In the genomic region with DNA sequence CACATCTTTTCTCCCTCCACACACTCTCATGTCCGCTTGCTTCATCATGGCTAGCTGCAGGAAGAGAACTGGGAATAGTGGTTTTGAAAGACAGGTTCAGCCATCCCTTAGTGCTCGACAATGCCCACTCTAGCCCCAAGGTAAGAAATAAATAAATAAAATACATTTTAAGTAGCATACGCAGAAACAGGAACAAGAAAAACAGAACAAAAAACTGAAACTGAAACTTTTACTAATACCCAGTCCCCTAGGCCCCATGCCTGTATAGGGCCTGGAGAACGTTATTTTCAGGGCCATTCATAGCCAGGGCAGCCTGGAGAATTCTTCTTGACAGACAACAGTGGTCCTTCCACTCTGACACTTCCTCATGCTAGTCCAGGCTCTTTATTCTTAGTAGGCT, we compare ENCODE assay signal across 23 mouse cellular contexts.
DNase-seq lines count a peak whose midpoint lies in the region; ATAC-seq and TF ChIP-seq lines count a peak whose summit lies in the region.
"Had no signal": no experiment of that assay in that cellular context is flagged by ENCODE, and none has a peak within 500 bp of the region (broad histone marks: within the 10 kb centered on the region; RNA-seq: fewer than 3 reads in every experiment).

No protein-coding gene starts in this region.

- peak; percentile 32 to 35 for DNase-seq in spleen, adult 2 months (ENCODE audit: low read depth in 1 of 2, low spot score in 2 of 2)
- no peak for DNase-seq in spleen, adult 12 weeks (ENCODE audit: low spot score)
- no peak for DNase-seq in liver, postnatal 0 days
- no peak for DNase-seq in kidney, postnatal 36 days
- DNase-seq in cerebellum, adult 18-20 months = no peak
- no peak for DNase-seq in heart, postnatal 36 days
- DNase-seq: adrenal gland, postnatal 14 days; cerebellum, adult 11-12 months; cerebellum, postnatal 36 days; forebrain, postnatal 0 days; heart, postnatal 10 days; right cerebral cortex, postnatal 14 days; thymus, postnatal 36 days had no signal

- H3K27ac ChIP-seq in spleen, adult 2 months (ENCODE audit: insufficient read depth, low read length) = peak overlapping the region; percentile 78
- peak overlapping the region; percentile 43; the same call in 1 of the 2 replicates for H3K27ac ChIP-seq in bone marrow, adult 2 months (ENCODE audit: control insufficient read depth, insufficient read depth, low read depth, low read length, poor library complexity)
- peak overlapping the region; percentile 12; the same call in 1 of the 2 replicates for H3K27ac ChIP-seq in liver, postnatal 0 days (ENCODE audit: low read depth)
- H3K27ac ChIP-seq: forebrain, embryonic 10.5 days; hindbrain, embryonic 13.5 days; intestine, embryonic 15.5 days; kidney, embryonic 15.5 days; macrophage; midbrain, embryonic 12.5 days had no signal

- TF ChIP-seq EP300 in liver, postnatal 0 days (IDR thresholded peaks at IDR 0.05; ENCODE audit: low read depth) = no peak

- no peak for TF ChIP-seq CTCF in spleen, adult 2 months (IDR thresholded peaks at IDR 0.05; ENCODE audit: extremely low read depth, insufficient read depth, insufficient read length, insufficient replicate concordance)
- no peak for TF ChIP-seq CTCF in bone marrow, adult 2 months (IDR thresholded peaks at IDR 0.05; ENCODE audit: control insufficient read depth, insufficient read depth, low read length)
- TF ChIP-seq CTCF in liver, postnatal 0 days (IDR thresholded peaks at IDR 0.05; ENCODE audit: low read depth) = no peak

- H3K9ac ChIP-seq in liver, postnatal 0 days (replicated peaks) = no peak overlapping the region
- H3K9ac ChIP-seq: forebrain, postnatal 0 days; hindbrain, embryonic 13.5 days; intestine, embryonic 15.5 days; kidney, embryonic 15.5 days; midbrain, embryonic 12.5 days had no signal

- TF ChIP-seq POLR2A in spleen, adult 2 months (IDR thresholded peaks at IDR 0.05; ENCODE audit: low read depth, low read length) = no peak
- no peak for TF ChIP-seq POLR2A in bone marrow, adult 2 months (IDR thresholded peaks at IDR 0.05; ENCODE audit: borderline replicate concordance, control insufficient read depth, low read depth, low read length)

- no peak overlapping the region for H3K4me3 ChIP-seq in spleen, adult 2 months (ENCODE audit: extremely low read depth, insufficient read depth, insufficient read length)
- no peak overlapping the region for H3K4me3 ChIP-seq in bone marrow, adult 2 months (replicated peaks; ENCODE audit: control insufficient read depth, low read depth, low read length)
- H3K4me3 ChIP-seq in liver, postnatal 0 days (ENCODE audit: low read depth, low read length) = no peak overlapping the region
- H3K4me3 ChIP-seq: forebrain, embryonic 10.5 days; hindbrain, embryonic 13.5 days; intestine, embryonic 15.5 days; kidney, embryonic 15.5 days; midbrain, embryonic 12.5 days; myocyte had no signal

- no peaks in the 10 kb centered on the region for H3K36me3 ChIP-seq in spleen, adult 2 months (ENCODE audit: control insufficient read depth, insufficient read depth, low read length)
- no peaks in the 10 kb centered on the region for H3K36me3 ChIP-seq in liver, postnatal 0 days (replicated peaks; ENCODE audit: insufficient read depth, low read length)
- H3K36me3 ChIP-seq: forebrain, embryonic 10.5 days; hindbrain, embryonic 13.5 days; intestine, embryonic 15.5 days; kidney, embryonic 15.5 days; midbrain, embryonic 12.5 days had no signal

- intact Hi-C loops in heart, postnatal 36 days (cut with DNase I) = no loop called here

- ATAC-seq in liver, postnatal 0 days = no peak
- ATAC-seq: activated CD4-positive, CD25-positive, alpha-beta regulatory T cell, adult 4 months; forebrain, postnatal 0 days had no signal

- H3K4me1 ChIP-seq in spleen, adult 2 months (ENCODE audit: control insufficient read depth, insufficient read depth, insufficient read length) = peaks cover 10% of the 10 kb centered on the region
- H3K4me1 ChIP-seq in bone marrow, adult 2 months (ENCODE audit: control insufficient read depth, insufficient read depth, low read length) = peaks cover 11% of the 10 kb centered on the region
- peaks cover 18% of the 10 kb centered on the region for H3K4me1 ChIP-seq in liver, postnatal 0 days (ENCODE audit: insufficient read depth)

- no peak overlapping the region for H3K4me2 ChIP-seq in liver, postnatal 0 days (ENCODE audit: low read depth, low read length)
- H3K4me2 ChIP-seq: heart, embryonic 11.5 days; hindbrain, embryonic 13.5 days; intestine, embryonic 15.5 days; kidney, embryonic 15.5 days; midbrain, embryonic 12.5 days had no signal

- H3K27me3 ChIP-seq in spleen, adult 2 months (ENCODE audit: control insufficient read depth, insufficient read depth, low read length) = no peaks in the 10 kb centered on the region
- H3K27me3 ChIP-seq in liver, postnatal 0 days (ENCODE audit: insufficient read depth, low read length) = no peaks in the 10 kb centered on the region
- H3K27me3 ChIP-seq: intestine, embryonic 15.5 days had no signal

- 18% methylated on average over 4 of the region's 4 CpGs for WGBS in spleen, adult 2 months
- WGBS in bone marrow, adult 2 months = 20% methylated on average over 4 of the region's 4 CpGs
- 57% methylated on average over 4 of the region's 4 CpGs for WGBS in liver, postnatal 0 days (ENCODE audit: insufficient replicate concordance)

- no peaks in the 10 kb centered on the region for H3K9me3 ChIP-seq in liver, postnatal 0 days (ENCODE audit: low read length)
- H3K9me3 ChIP-seq: forebrain, embryonic 10.5 days; hindbrain, embryonic 13.5 days; intestine, embryonic 15.5 days; kidney, embryonic 15.5 days; midbrain, embryonic 12.5 days had no signal

Comparison
In these comparisons a context has a peak if more than half of its experiments do, and no peak if none do; other contexts are left out.
1. DNase-seq: peak in spleen, adult 2 months (2 of 2); none in spleen, adult 12 weeks (single experiment), liver, postnatal 0 days (single experiment), kidney, postnatal 36 days (0 of 2), cerebellum, adult 18-20 months (0 of 2) and heart, postnatal 36 days (0 of 2).
2. H3K27ac ChIP-seq: peak in every context shown above with its lines; median percentile 78 in spleen, adult 2 months; 43 in bone marrow, adult 2 months; 12 in liver, postnatal 0 days.